Mouse (Mus musculus) left cerebral cortex, adult 11 months (tissue): Measurements from ENCODE around the gene Vmn1r171.
"Not testable (repeated sequence)": the region's sequence is repeated elsewhere in the genome, so short reads cannot be mapped to it uniquely, and the experiment has no call there.

Source experiments
- DNase-seq: peaks from one replicate; pipeline ENCODE4 v3.0.0; 2022; ENCODE audit warnings: low spot score

Gene Vmn1r171

DNA sequence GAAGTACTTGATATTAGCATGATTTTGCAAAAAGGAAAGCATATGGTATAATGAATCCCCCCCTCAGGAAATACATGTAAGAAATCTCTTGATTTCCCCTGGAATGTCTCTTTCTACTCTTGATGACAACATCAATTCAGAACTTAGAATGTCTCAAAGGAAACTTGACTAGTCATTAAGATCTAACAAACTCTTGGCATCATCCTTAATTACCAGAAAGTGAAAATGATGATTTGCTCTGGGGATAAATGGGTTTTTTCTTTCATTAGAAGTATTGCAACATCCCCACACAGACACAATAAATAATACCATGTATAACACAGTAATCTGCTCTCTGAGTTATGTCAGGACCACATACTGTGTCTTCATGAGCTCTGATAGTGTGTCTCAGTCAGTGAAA, at the start of gene Vmn1r171:
Gene Vmn1r171, plus strand, starts transcription at position 301 of the 400 bp plus-strand sequence.
- no peak for DNase-seq

DNA sequence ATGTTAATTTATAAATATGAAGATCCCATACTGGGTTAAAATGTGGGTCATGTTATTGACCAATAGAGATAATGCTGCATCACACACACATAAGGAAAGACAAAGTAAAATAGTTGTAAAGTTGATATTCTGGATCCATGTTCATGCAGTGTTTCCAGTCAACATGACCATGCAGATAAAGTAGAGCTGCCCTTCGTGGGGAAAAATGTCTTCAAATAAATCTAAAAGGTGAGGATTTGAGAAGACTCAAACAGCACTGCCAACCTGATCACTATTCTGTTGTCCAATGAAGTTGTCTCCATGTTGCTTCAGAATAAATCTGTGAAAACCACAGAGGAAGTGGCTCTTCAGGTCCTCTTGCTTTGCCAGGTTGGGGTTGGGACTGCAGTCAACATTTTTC, 24.6 kb upstream of the Vmn1r171 start, which contains the start of gene Vmn1r170:
Gene Vmn1r170, plus strand, starts transcription at position 301 of the 400 bp plus-strand sequence.
- DNase-seq: not testable (repeated sequence)

DNA sequence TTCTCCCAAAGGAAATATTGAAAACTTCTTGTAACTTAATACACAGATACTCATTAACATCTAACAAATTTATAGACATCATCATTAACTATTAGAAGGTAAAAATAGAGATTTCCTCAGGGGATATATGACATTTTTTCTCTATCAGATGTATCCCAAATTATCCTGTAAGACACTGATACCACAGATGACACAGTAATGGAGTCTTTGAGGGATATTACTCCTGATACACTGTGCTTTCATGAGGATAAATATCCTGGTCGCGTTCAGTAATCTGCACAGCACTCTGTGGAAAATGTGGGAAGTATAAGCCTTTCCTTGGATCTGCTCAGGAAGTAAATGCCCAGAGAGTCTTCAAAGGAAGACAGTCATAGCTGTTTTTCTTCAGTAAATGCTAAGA, 27.5 kb downstream of the Vmn1r171 start, which contains the start of gene Vmn1r172:
Gene Vmn1r172, plus strand, starts transcription at position 301 of the 400 bp plus-strand sequence.
- no peak for DNase-seq
